Mouse (Mus musculus) spleen, adult 18-20 months (tissue): ENCODE data around the gene Zmiz1.

Experiments
- DNase-seq, 2 experiments: peaks; one replicate each; pipeline ENCODE4 v3.0.0; 2022; ENCODE audit warnings: mixed read lengths in 2 of 2

Gene Zmiz1

GRCm38 (mm10) chr14:25459016-25459393 is at the start of gene Zmiz1:
Gene Zmiz1 (plus strand): TSS chr14:25459185.
- peak; percentile 76 to 85 for DNase-seq

GRCm38 (mm10) chr14:25411848-25412527 is 47.0 kb upstream of the Zmiz1 start:
- DNase-seq = no peak

GRCm38 (mm10) chr14:25412811-25413210 is 46.2 kb upstream of the Zmiz1 start:
- DNase-seq = no peak

GRCm38 (mm10) chr14:25413510-25413909 is 45.5 kb upstream of the Zmiz1 start:
- no peak for DNase-seq

GRCm38 (mm10) chr14:25414115-25414514 is 44.9 kb upstream of the Zmiz1 start:
- DNase-seq = no peak

GRCm38 (mm10) chr14:25420001-25420690 is 38.8 kb upstream of the Zmiz1 start:
- DNase-seq = no peak

- no peak for DNase-seq
Measured at GRCm38 (mm10) chr14:25420987-25421386, 38.0 kb upstream of the Zmiz1 start.

GRCm38 (mm10) chr14:25421596-25422001 is 37.4 kb upstream of the Zmiz1 start:
- no peak for DNase-seq

- no peak for DNase-seq
Measured at GRCm38 (mm10) chr14:25422946-25423345, 36.0 kb upstream of the Zmiz1 start.

- DNase-seq = no peak
Measured at GRCm38 (mm10) chr14:25423721-25424443, 35.1 kb upstream of the Zmiz1 start.

- no peak for DNase-seq
Measured at GRCm38 (mm10) chr14:25438255-25438654, 20.7 kb upstream of the Zmiz1 start.

GRCm38 (mm10) chr14:25440116-25440515 is 18.9 kb upstream of the Zmiz1 start:
- no peak for DNase-seq

- DNase-seq = no peak
Measured at GRCm38 (mm10) chr14:25440777-25441176, 18.2 kb upstream of the Zmiz1 start.

- DNase-seq = no peak
Measured at GRCm38 (mm10) chr14:25441469-25441868, 17.5 kb upstream of the Zmiz1 start.

- DNase-seq = no peak
Measured at GRCm38 (mm10) chr14:25442676-25443075, 16.3 kb upstream of the Zmiz1 start.

- no peak for DNase-seq
Measured at GRCm38 (mm10) chr14:25447136-25447775, 11.7 kb upstream of the Zmiz1 start.

- no peak for DNase-seq
Measured at GRCm38 (mm10) chr14:25448471-25448870, 10.5 kb upstream of the Zmiz1 start.

- no peak for DNase-seq
Measured at GRCm38 (mm10) chr14:25451099-25451667, 7.8 kb upstream of the Zmiz1 start.

GRCm38 (mm10) chr14:25451699-25452632 is 7.0 kb upstream of the Zmiz1 start:
- DNase-seq = peak in 1 of 2 experiments; percentile 2

- DNase-seq = peak in 1 of 2 experiments; percentile 4
Measured at GRCm38 (mm10) chr14:25452633-25453025, 6.4 kb upstream of the Zmiz1 start.

GRCm38 (mm10) chr14:25454066-25454760 is 4.8 kb upstream of the Zmiz1 start:
- peak in 1 of 2 experiments; percentile 10 for DNase-seq
